In the genomic region with DNA sequence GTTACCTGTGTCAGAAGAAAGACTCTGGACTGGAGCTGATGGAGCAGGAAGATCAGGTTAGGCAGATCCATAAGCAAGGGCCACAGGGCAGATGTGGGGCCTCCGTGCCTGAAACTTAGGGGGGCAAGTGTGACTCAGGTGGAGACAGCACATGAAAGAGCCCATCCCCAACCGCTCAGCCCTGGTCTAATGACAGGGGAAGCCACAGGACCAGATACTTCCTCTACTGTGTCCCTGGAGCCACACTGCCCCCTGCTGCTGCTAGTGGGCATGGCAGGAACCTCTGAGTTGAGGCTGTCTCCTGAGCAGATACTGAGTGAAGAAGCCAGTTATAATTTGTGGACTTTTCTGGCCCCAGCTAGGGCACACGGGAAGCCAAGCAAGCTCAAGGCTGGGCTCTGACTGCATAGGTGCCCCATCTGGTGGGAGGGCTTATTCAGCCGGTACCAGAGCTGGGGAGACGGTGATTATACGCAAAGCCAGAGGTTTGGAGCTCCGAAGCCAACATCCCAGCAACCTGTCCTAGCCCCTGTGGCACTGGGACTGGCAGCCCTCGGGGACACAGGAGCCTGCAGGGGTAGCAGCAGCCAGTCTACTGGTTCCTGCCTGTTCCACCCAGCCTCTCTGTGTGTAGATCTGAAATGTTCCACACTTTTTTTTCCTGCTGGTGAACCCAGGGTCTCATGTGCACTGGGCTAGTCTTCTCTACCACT, we compare ENCODE assay signal across 8 mouse cellular contexts. TPM values are rescaled to one million over a fixed set of nuclear protein-coding genes. Genes with fewer than 3 reads are reported as not detected.
DNase-seq lines count a peak whose midpoint lies in the region; ATAC-seq and TF ChIP-seq lines count a peak whose summit lies in the region.

No protein-coding gene starts in this region.

- H3K36me3 ChIP-seq in C2C12 (ENCODE audit: control insufficient read depth, insufficient read depth): no peaks in the 10 kb centered on the region
- H3K36me3 ChIP-seq in heart, embryonic 16.5 days (ENCODE audit: control insufficient read depth, insufficient read depth): no peaks in the 10 kb centered on the region
- no peaks in the 10 kb centered on the region for H3K36me3 ChIP-seq in liver, embryonic 14.5 days (replicated peaks; ENCODE audit: control insufficient read depth, insufficient read depth, low read depth)
- H3K36me3 ChIP-seq in neural tube, embryonic 12.5 days: no peaks in the 10 kb centered on the region
- H3K36me3 ChIP-seq in stomach, postnatal 0 days (ENCODE audit: control insufficient read depth, insufficient read depth, low read length): no peaks in the 10 kb centered on the region

- DNase-seq in kidney, postnatal 25 days: peak; percentile 84 to 94
- DNase-seq in liver, embryonic 14.5 days (ENCODE audit: low read depth in 3 of 3, low spot score in 3 of 3): peak; percentile 64 to 77 (median 65)
- peak; percentile 89 for DNase-seq in stomach, postnatal 0 days (ENCODE audit: low spot score)

- TF ChIP-seq CTCF in C2C12 (IDR thresholded peaks at IDR 0.05; ENCODE audit: control insufficient read depth, insufficient read depth, insufficient read length): peak; percentile 90
- peak; percentile 83 for TF ChIP-seq CTCF in bone marrow macrophage, adult 2 months (IDR thresholded peaks at IDR 0.05; ENCODE audit: low read depth, low read length)
- TF ChIP-seq CTCF in liver, embryonic 14.5 days (IDR thresholded peaks at IDR 0.05; ENCODE audit: low read depth): peak; percentile 100
- peak; percentile 99 for TF ChIP-seq CTCF in stomach, postnatal 0 days (IDR thresholded peaks at IDR 0.05; ENCODE audit: low read depth)

- no peak overlapping the region for H3K4me3 ChIP-seq in C2C12 (ENCODE audit: insufficient read depth, poor library complexity, severe bottlenecking)
- no peak overlapping the region for H3K4me3 ChIP-seq in bone marrow macrophage, adult 2 months (ENCODE audit: insufficient read depth, low read length)
- no peak overlapping the region for H3K4me3 ChIP-seq in heart, embryonic 16.5 days (ENCODE audit: low read length)
- no peak overlapping the region for H3K4me3 ChIP-seq in liver, embryonic 14.5 days (ENCODE audit: insufficient read depth in 1 of 2, low read depth in 2 of 2, low read length in 2 of 2)
- no peak overlapping the region for H3K4me3 ChIP-seq in neural tube, embryonic 12.5 days
- H3K4me3 ChIP-seq in stomach, postnatal 0 days (ENCODE audit: low read depth, low read length): no peak overlapping the region

- no peak overlapping the region for H3K4me2 ChIP-seq in heart, embryonic 16.5 days (ENCODE audit: low read depth, low read length)
- H3K4me2 ChIP-seq in liver, embryonic 14.5 days (ENCODE audit: low read depth): no peak overlapping the region
- no peak overlapping the region for H3K4me2 ChIP-seq in neural tube, embryonic 12.5 days (replicated peaks)
- no peak overlapping the region for H3K4me2 ChIP-seq in stomach, postnatal 0 days (replicated peaks; ENCODE audit: low read depth)

- H3K9me3 ChIP-seq in heart, embryonic 16.5 days (replicated peaks; ENCODE audit: control insufficient read depth, low read length): no peaks in the 10 kb centered on the region
- no peaks in the 10 kb centered on the region for H3K9me3 ChIP-seq in liver, embryonic 14.5 days (ENCODE audit: control insufficient read depth, low read length)
- H3K9me3 ChIP-seq in neural tube, embryonic 12.5 days: no peaks in the 10 kb centered on the region
- H3K9me3 ChIP-seq in stomach, postnatal 0 days (ENCODE audit: control insufficient read depth, low read length): no peaks in the 10 kb centered on the region

- H3K79me2 ChIP-seq in C2C12 (ENCODE audit: control insufficient read depth, insufficient read depth): no peaks in the 10 kb centered on the region

- H3ac ChIP-seq in C2C12 (ENCODE audit: control insufficient read depth, insufficient read length, low read depth): no peak overlapping the region

- H3K79me3 ChIP-seq in C2C12 (ENCODE audit: low read depth): no peaks in the 10 kb centered on the region

- TF ChIP-seq EP300 in liver, embryonic 14.5 days (IDR thresholded peaks at IDR 0.05; ENCODE audit: low read depth): no peak
- no peak for TF ChIP-seq EP300 in stomach, postnatal 0 days (optimal IDR thresholded peaks at IDR 0.05)

- ATAC-seq in erythroid progenitor cell, adult 5-6 weeks (replicated peaks; ENCODE audit: low FRiP score, poor library complexity, severe bottlenecking): peak; percentile 79
- peak; percentile 56 for ATAC-seq in heart, embryonic 16.5 days (replicated peaks; ENCODE audit: extremely low read depth, insufficient read depth, low FRiP score)
- peak; percentile 70 for ATAC-seq in liver, embryonic 14.5 days (ENCODE audit: insufficient read depth)
- ATAC-seq in neural tube, embryonic 12.5 days (ENCODE audit: low FRiP score, low read depth): peak; percentile 61
- peak; percentile 76 for ATAC-seq in stomach, postnatal 0 days (ENCODE audit: low FRiP score, low TSS enrichment)

- no peak overlapping the region for H3K9ac ChIP-seq in heart, embryonic 16.5 days (ENCODE audit: low read length)
- no peak overlapping the region for H3K9ac ChIP-seq in liver, embryonic 14.5 days (replicated peaks)
- H3K9ac ChIP-seq in neural tube, embryonic 12.5 days: 0 out of 2 replicates have a peak overlapping the region, but pooled peaks have one; percentile 3
- H3K9ac ChIP-seq in stomach, postnatal 0 days (ENCODE audit: low read length): no peak overlapping the region

- H3K27ac ChIP-seq in bone marrow macrophage, adult 2 months (ENCODE audit: insufficient read depth, low read depth, low read length): no peak overlapping the region
- H3K27ac ChIP-seq in heart, embryonic 16.5 days (ENCODE audit: low read length): no peak overlapping the region
- no peak overlapping the region for H3K27ac ChIP-seq in liver, embryonic 14.5 days
- no peak overlapping the region for H3K27ac ChIP-seq in neural tube, embryonic 12.5 days
- H3K27ac ChIP-seq in stomach, postnatal 0 days (replicated peaks): no peak overlapping the region

- H3K27me3 ChIP-seq in C2C12 (ENCODE audit: control insufficient read depth, insufficient read depth, insufficient read length): peaks cover 13% of the 10 kb centered on the region
- no peaks in the 10 kb centered on the region for H3K27me3 ChIP-seq in heart, embryonic 16.5 days (ENCODE audit: control insufficient read depth, insufficient read depth, low read length)
- H3K27me3 ChIP-seq in liver, embryonic 14.5 days (ENCODE audit: control insufficient read depth, insufficient read depth, low read length): no peaks in the 10 kb centered on the region
- no peaks in the 10 kb centered on the region for H3K27me3 ChIP-seq in neural tube, embryonic 12.5 days (replicated peaks)
- no peaks in the 10 kb centered on the region for H3K27me3 ChIP-seq in stomach, postnatal 0 days (ENCODE audit: control insufficient read depth, insufficient read depth, low read length)

- TF ChIP-seq POLR2A in bone marrow macrophage, adult 2 months (IDR thresholded peaks at IDR 0.05; ENCODE audit: borderline replicate concordance, low read depth, low read length): no peak

- 43% methylated on average over 8 of the region's 8 CpGs for WGBS in heart, embryonic 16.5 days
- WGBS in liver, embryonic 14.5 days (ENCODE audit: insufficient replicate concordance): 36% methylated on average over 8 of the region's 8 CpGs
- 40% methylated on average over 8 of the region's 8 CpGs for WGBS in neural tube, embryonic 12.5 days
- 43% methylated on average over 8 of the region's 8 CpGs for WGBS in stomach, postnatal 0 days

- H3K4me1 ChIP-seq in bone marrow macrophage, adult 2 months (ENCODE audit: control insufficient read depth, insufficient read depth, low read length): peaks cover 2% of the 10 kb centered on the region; the same call in 1 of the 2 replicates
- H3K4me1 ChIP-seq in heart, embryonic 16.5 days (ENCODE audit: control insufficient read depth, insufficient read depth, low read length): no peaks in the 10 kb centered on the region
- no peaks in the 10 kb centered on the region for H3K4me1 ChIP-seq in liver, embryonic 14.5 days (replicated peaks; ENCODE audit: control insufficient read depth in 2 of 2, insufficient read depth in 2 of 2, low read length in 1 of 2)
- peaks cover 16% of the 10 kb centered on the region for H3K4me1 ChIP-seq in neural tube, embryonic 12.5 days
- no peaks in the 10 kb centered on the region for H3K4me1 ChIP-seq in stomach, postnatal 0 days (replicated peaks; ENCODE audit: control insufficient read depth, insufficient read depth)

TF ChIP-seq in C2C12, 6 proteins besides CTCF, POLR2A, EP300 and RAD21 (continues in another document):
- no peak for TF ChIP-seq USF1 (IDR thresholded peaks at IDR 0.05; ENCODE audit: low read depth)
- no peak for TF ChIP-seq MYOD1 (IDR thresholded peaks at IDR 0.05; ENCODE audit: control insufficient read depth, insufficient read length, low read depth)
- TF ChIP-seq MAX (IDR thresholded peaks at IDR 0.05): no peak
- no peak for TF ChIP-seq CEBPB (IDR thresholded peaks at IDR 0.05; ENCODE audit: low read depth)
- TF ChIP-seq FOSL1 (IDR thresholded peaks at IDR 0.05; ENCODE audit: insufficient read depth, low read length, poor library complexity, severe bottlenecking): no peak

RNA-seq across cellular contexts. Expression of gene Cdh15, which starts 17.3 kb away (rescaled TPM):
- 108 TPM for polyA plus RNA-seq in C2C12 (2012; fragmentation: generic; extraction: Trizol)
- not detected in 2 replicates for polyA plus RNA-seq in bone marrow macrophage, adult 2 months (2012; ENCODE audit: insufficient read depth, insufficient read length, missing spikeins)
- not detected in 2 replicates for total RNA-seq in erythroid progenitor cell, adult 5-6 weeks (2015; ENCODE audit: low replicate concordance)
- total RNA-seq in erythroid progenitor cell, adult 5-6 weeks (2017; ENCODE audit: low replicate concordance): not detected in 2 replicates
- polyA plus RNA-seq in heart, embryonic 16.5 days (2015; fragmentation: Nextera tagmentation; extraction: Ambion mirVana): 0.41 and 0.51 TPM in 2 replicates
- polyA plus RNA-seq in liver, embryonic 14.5 days (2012; rRNA removed): not detected in 2 replicates
- polyA plus RNA-seq in liver, embryonic 14.5 days (2014; fragmentation: Nextera tagmentation; extraction: Ambion mirVana): not detected in 2 replicates
- 5.4 and 7.2 TPM in 2 replicates for polyA plus RNA-seq in neural tube, embryonic 12.5 days (2016; fragmentation: Nextera tagmentation; extraction: Ambion mirVana)
- polyA plus RNA-seq in stomach, postnatal 0 days (2015; fragmentation: Nextera tagmentation; extraction: Ambion mirVana): 0.23 TPM in 2 replicates

RNA-seq across cellular contexts. Expression of gene Acsf3, which starts 55.2 kb away (rescaled TPM):
- polyA plus RNA-seq in C2C12 (2012; fragmentation: generic; extraction: Trizol): 6.1 TPM
- polyA plus RNA-seq in bone marrow macrophage, adult 2 months (2012; ENCODE audit: insufficient read depth, insufficient read length, missing spikeins): 6.5 and 7.4 TPM in 2 replicates
- total RNA-seq in erythroid progenitor cell, adult 5-6 weeks (2015; ENCODE audit: low replicate concordance): 1.4 and 1.7 TPM in 2 replicates
- total RNA-seq in erythroid progenitor cell, adult 5-6 weeks (2017; ENCODE audit: low replicate concordance): 1.2 and 2.3 TPM in 2 replicates
- 14.9 and 17.2 TPM in 2 replicates for polyA plus RNA-seq in heart, embryonic 16.5 days (2015; fragmentation: Nextera tagmentation; extraction: Ambion mirVana)
- polyA plus RNA-seq in liver, embryonic 14.5 days (2012; rRNA removed): 4.9 and 5.4 TPM in 2 replicates
- polyA plus RNA-seq in liver, embryonic 14.5 days (2014; fragmentation: Nextera tagmentation; extraction: Ambion mirVana): 5.7 and 6.6 TPM in 2 replicates
- polyA plus RNA-seq in neural tube, embryonic 12.5 days (2016; fragmentation: Nextera tagmentation; extraction: Ambion mirVana): 16.6 and 18.3 TPM in 2 replicates
- 14.7 and 15.4 TPM in 2 replicates for polyA plus RNA-seq in stomach, postnatal 0 days (2015; fragmentation: Nextera tagmentation; extraction: Ambion mirVana)

Comparison
In these comparisons a context has a peak if more than half of its experiments do, and no peak if none do; other contexts are left out.
1. RNA of gene Cdh15, which starts 17.3 kb away (polyA plus RNA-seq): 108 TPM in C2C12 (single experiment); 5.4 to 7.2 TPM in neural tube, embryonic 12.5 days, 0.41 to 0.51 TPM in heart, embryonic 16.5 days, 0.23 TPM in stomach, postnatal 0 days, not detected in liver, embryonic 14.5 days and not detected in bone marrow macrophage, adult 2 months; every median in the first group is over 10 times any median in the second.
2. Peak in every context shown above with its lines, with median percentiles within 50 percentile points of each other: CTCF ChIP-seq, ATAC-seq and DNase-seq.